Mouse (Mus musculus): ENCODE data around the gene Mlana.

Gene Mlana

GRCm38 (mm10) chr19:29750994-29751393 is 53.4 kb downstream of the Mlana start:
- DNase-seq (ENCODE audit: low spot score) = no peak

DNA sequence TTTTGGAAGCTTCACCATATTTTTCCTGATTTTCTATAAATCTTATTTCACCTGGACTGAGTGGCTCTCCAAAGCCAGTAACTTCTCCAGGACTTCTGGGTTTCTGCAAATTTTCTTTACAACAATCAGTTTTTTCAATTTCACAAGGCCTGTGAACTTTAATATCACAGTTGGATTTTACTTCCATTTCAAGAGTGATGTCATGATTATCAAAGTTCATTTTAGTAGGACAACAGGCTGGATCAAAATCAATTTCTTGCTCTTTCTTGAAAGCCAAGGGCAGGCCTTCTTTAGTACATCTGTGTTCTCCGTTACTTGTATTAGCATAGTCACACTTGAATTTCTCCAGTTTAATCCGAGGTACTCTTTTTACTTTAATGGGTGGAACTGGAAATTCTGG is 56.3 kb downstream of the Mlana start:
- no peak for DNase-seq (ENCODE audit: low spot score)
